Mouse (Mus musculus) embryo, embryonic 10.5 days (tissue): ENCODE data around the gene Vwce.
A peak's percentile ranks its signal among the peaks of the same experiment; 100 is the strongest.

ENCODE experiments used
- DNase-seq: peaks from one replicate; pipeline ENCODE4 v3.0.0-alpha.2; 2015; ENCODE audit warnings: low spot score

The Vwce gene

GRCm38 (mm10) chr19:10691660-10692059 is 57.6 kb downstream of the Vwce start:
- DNase-seq = no peak

GRCm38 (mm10) chr19:10692361-10692760 is 58.3 kb downstream of the Vwce start:
- DNase-seq = no peak

- no peak for DNase-seq
Observed at GRCm38 (mm10) chr19:10693926-10694682, 60.1 kb downstream of the Vwce start.

- peak; percentile 33 for DNase-seq
Observed at GRCm38 (mm10) chr19:10695801-10696200, 61.8 kb downstream of the Vwce start.

- no peak for DNase-seq
Observed at GRCm38 (mm10) chr19:10698131-10698991, 64.3 kb downstream of the Vwce start.

GRCm38 (mm10) chr19:10699851-10700250 is 65.8 kb downstream of the Vwce start:
- no peak for DNase-seq

GRCm38 (mm10) chr19:10701013-10701726 is 67.2 kb downstream of the Vwce start:
- DNase-seq = peak; percentile 50

- no peak for DNase-seq
Observed at GRCm38 (mm10) chr19:10702125-10702524, 68.1 kb downstream of the Vwce start.

GRCm38 (mm10) chr19:10703470-10703869 is 69.5 kb downstream of the Vwce start:
- DNase-seq = no peak

- DNase-seq = no peak
Observed at GRCm38 (mm10) chr19:10707087-10707875, 73.3 kb downstream of the Vwce start.

- DNase-seq = no peak
Observed at GRCm38 (mm10) chr19:10707881-10708280, 73.9 kb downstream of the Vwce start.

- no peak for DNase-seq
Observed at GRCm38 (mm10) chr19:10708900-10709299, 74.9 kb downstream of the Vwce start.

- peak; percentile 92 for DNase-seq
Observed at GRCm38 (mm10) chr19:10709360-10710087, 75.5 kb downstream of the Vwce start.

- DNase-seq = peak; percentile 62
Observed at GRCm38 (mm10) chr19:10710088-10710511, 76.1 kb downstream of the Vwce start.

- DNase-seq = no peak
Observed at GRCm38 (mm10) chr19:10710751-10711150, 76.7 kb downstream of the Vwce start.

- DNase-seq = no peak
Observed at GRCm38 (mm10) chr19:10712194-10712593, 78.2 kb downstream of the Vwce start.

- DNase-seq = no peak
Observed at GRCm38 (mm10) chr19:10712646-10713045, 78.6 kb downstream of the Vwce start.

GRCm38 (mm10) chr19:10713551-10713950 is 79.5 kb downstream of the Vwce start:
- no peak for DNase-seq

GRCm38 (mm10) chr19:10714168-10714567 is 80.2 kb downstream of the Vwce start:
- DNase-seq = no peak

GRCm38 (mm10) chr19:10714682-10715475 is 80.9 kb downstream of the Vwce start:
- peak; percentile 83 for DNase-seq
